Mouse (Mus musculus): ENCODE results near the gene Lmf2.

DNA sequence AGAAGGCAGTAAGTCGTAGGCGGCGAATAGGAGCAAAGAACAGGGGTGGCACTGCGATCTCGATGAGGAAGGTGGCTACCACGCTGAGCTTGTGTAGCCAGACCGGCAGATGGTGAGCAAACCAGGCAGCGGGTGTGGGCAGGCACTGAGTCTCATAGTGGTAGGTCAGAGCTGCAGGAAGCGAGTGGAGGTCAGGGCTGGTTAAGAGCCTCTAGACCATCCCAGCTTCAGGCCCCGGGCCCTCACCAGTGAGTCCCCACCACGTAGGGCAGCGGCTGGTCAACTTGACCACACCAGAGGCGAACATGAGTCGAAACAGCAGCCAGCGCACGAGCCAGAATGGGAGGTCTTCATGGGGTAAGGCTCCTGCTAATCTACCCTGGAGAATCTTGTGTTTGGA is 1.6 kb downstream of the Lmf2 start:
- TF ChIP-seq CTCF (conservative IDR thresholded peaks at IDR 0.05; ENCODE audit: low read length) (no peak), POU5F1 (IDR thresholded peaks at IDR 0.05; ENCODE audit: borderline replicate concordance, low read length) (no peak)
